Mouse (Mus musculus): Measurements from ENCODE around the gene Atp6v1g3. TPM values are rescaled to one million over a fixed set of nuclear protein-coding genes. Genes with fewer than 3 reads are reported as not detected.

Atp6v1g3 gene
- polyA plus RNA-seq, 1 experiment from 2014 or later = 3.6 TPM

DNA sequence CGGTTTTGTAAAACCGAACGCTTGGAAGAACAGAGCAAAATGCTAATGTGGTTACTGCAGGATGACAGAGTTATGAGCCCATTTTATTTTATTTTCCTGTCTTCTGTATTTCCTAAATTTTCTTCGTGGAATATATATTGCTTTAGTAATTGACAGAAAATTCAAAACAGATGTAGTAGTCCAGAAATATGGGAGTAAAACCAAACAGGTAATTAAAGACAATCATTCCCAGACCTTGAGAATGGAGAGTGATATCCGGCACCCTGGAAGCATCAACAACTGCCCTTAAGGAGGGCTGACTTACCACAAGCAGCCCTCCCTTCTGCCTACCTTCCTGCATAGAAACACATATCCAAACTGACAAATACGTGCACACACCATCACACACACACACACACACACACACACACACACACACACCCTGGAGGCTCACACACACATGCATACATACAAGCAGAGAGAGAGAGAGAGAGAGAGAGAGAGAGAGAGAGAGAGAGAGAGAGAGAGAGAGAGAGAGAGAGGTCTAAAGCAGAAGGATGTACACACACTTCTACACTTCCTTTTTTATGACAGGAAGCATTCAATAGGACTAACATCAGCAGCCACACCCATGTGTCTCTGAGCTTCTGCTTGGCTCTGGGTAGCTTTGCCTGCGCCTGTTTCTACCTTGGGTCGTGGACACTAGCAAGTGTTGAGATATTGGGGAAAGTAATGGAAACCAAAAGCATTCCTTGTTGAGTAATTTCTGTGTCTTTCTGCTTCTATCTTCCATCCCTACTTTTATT, 25.6 kb upstream of the Atp6v1g3 start:
- Histone ChIP-seq H3K9ac (ENCODE audit: low read length) (no peak overlapping the region), H3K4me2 (ENCODE audit: low read depth, severe bottlenecking) (no peak overlapping the region), H3K36me3 (ENCODE audit: control insufficient read depth, insufficient read depth, low read length) (no peaks in the 10 kb centered on the region), H3K27ac (replicated peaks; ENCODE audit: low read depth, low read length) (no peak overlapping the region), H3K9me3 (ENCODE audit: control insufficient read depth, low read length) (no peaks in the 10 kb centered on the region), H3K27me3 (ENCODE audit: control insufficient read depth, insufficient read depth, low read length) (no peaks in the 10 kb centered on the region), H3K4me1 (ENCODE audit: control insufficient read depth, insufficient read depth, low read length) (no peaks in the 10 kb centered on the region; the same call in 1 of the 2 replicates), H3K4me3 (ENCODE audit: low read depth, low read length) (no peak overlapping the region)
- ATAC-seq (ENCODE audit: insufficient number of reproducible peaks, low FRiP score, low TSS enrichment, low read depth) (peak; percentile 76), DNase-seq (ENCODE audit: low spot score) (peak; percentile 41)
- WGBS = 17% methylated on average over 8 of the region's 8 CpGs

DNA sequence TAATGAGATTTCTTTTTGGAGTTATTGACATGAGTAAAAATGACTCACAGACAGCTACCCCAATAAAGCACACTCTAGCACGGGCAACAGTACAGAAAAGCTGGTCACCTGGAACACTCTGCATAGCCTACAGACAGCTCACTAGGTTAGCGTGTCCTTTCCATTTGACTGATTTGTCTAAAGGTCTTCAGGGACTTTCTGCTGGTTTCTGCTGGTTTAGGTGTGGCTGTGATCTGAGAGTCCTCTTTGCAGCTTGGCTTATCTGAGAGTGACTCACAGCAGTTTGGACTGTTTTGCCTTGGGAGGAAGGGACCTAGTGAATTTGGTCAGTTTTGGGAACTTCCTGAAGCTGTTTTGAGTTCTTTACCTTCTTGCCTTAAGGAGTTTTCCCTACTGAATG, 24.8 kb upstream of the Atp6v1g3 start:
- no peak overlapping the region for H3K4me2 ChIP-seq (ENCODE audit: low read depth, severe bottlenecking)
- DNase-seq (ENCODE audit: low spot score) = no peak
- no peak for ATAC-seq (ENCODE audit: insufficient number of reproducible peaks, low FRiP score, low TSS enrichment, low read depth)
- no peak overlapping the region for H3K27ac ChIP-seq (replicated peaks; ENCODE audit: low read depth, low read length)
- no peaks in the 10 kb centered on the region for H3K27me3 ChIP-seq (ENCODE audit: control insufficient read depth, insufficient read depth, low read length)
- 73% methylated on average over 2 of the region's 2 CpGs for WGBS
- H3K4me1 ChIP-seq (ENCODE audit: control insufficient read depth, insufficient read depth, low read length) = no peaks in the 10 kb centered on the region; the same call in 1 of the 2 replicates
- no peaks in the 10 kb centered on the region for H3K9me3 ChIP-seq (ENCODE audit: control insufficient read depth, low read length)
- H3K4me3 ChIP-seq (ENCODE audit: low read depth, low read length) = no peak overlapping the region
- H3K36me3 ChIP-seq (ENCODE audit: control insufficient read depth, insufficient read depth, low read length) = no peaks in the 10 kb centered on the region
- no peak overlapping the region for H3K9ac ChIP-seq (ENCODE audit: low read length)

GRCm38 (mm10) chr1:138250951-138251350, 22.6 kb upstream of the Atp6v1g3 start:
- WGBS = 82% methylated on average over 2 of the region's 2 CpGs
- DNase-seq (ENCODE audit: low spot score) (no peak), ATAC-seq (ENCODE audit: insufficient number of reproducible peaks, low FRiP score, low TSS enrichment, low read depth) (no peak)
- Histone ChIP-seq H3K4me1 (ENCODE audit: control insufficient read depth, insufficient read depth, low read length) (no peaks in the 10 kb centered on the region), H3K4me2 (ENCODE audit: low read depth, severe bottlenecking) (no peak overlapping the region), H3K27ac (replicated peaks; ENCODE audit: low read depth, low read length) (no peak overlapping the region), H3K27me3 (ENCODE audit: control insufficient read depth, insufficient read depth, low read length) (no peaks in the 10 kb centered on the region), H3K9me3 (ENCODE audit: control insufficient read depth, low read length) (no peaks in the 10 kb centered on the region), H3K4me3 (ENCODE audit: low read depth, low read length) (no peak overlapping the region), H3K9ac (ENCODE audit: low read length) (no peak overlapping the region), H3K36me3 (ENCODE audit: control insufficient read depth, insufficient read depth, low read length) (no peaks in the 10 kb centered on the region)

DNA sequence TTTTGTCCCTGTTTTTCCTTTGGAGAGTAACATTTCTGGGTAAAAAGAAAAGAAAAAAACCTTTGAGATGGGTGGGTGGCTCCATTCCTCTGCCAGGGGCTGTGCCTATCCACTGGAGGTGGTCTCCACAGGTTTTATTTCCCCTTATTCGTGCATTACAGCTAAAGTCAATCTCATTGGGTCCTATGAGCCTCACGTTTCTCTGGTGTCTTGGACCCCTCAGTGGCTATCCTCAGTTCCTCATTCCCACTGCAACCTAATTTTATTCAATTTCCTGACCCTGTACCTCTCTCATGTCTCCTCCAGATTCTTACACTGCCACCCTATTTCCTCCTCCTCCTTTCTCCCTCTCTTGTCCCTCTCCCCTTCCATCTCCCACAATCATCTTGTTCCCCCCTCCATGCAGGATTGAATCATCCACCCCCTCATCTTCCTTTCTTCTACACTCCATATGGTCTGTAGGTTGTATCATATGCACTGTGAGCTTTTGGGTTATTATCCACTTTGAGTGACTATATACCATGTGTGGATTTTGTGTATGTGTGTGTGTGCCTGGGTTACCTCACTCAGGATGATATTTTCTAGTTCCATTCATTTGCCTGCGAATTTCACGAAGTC, 17.3 kb upstream of the Atp6v1g3 start:
- no peaks in the 10 kb centered on the region for H3K36me3 ChIP-seq (ENCODE audit: control insufficient read depth, insufficient read depth, low read length)
- H3K4me2 ChIP-seq (ENCODE audit: low read depth, severe bottlenecking) = no peak overlapping the region
- H3K4me1 ChIP-seq (ENCODE audit: control insufficient read depth, insufficient read depth, low read length) = no peaks in the 10 kb centered on the region
- no peaks in the 10 kb centered on the region for H3K9me3 ChIP-seq (ENCODE audit: control insufficient read depth, low read length)
- no peak overlapping the region for H3K9ac ChIP-seq (ENCODE audit: low read length)
- no peak for DNase-seq (ENCODE audit: low spot score)
- 84% methylated on average over 4 of the region's 4 CpGs for WGBS
- no peak overlapping the region for H3K4me3 ChIP-seq (ENCODE audit: low read depth, low read length)
- no peak for ATAC-seq (ENCODE audit: insufficient number of reproducible peaks, low FRiP score, low TSS enrichment, low read depth)
- H3K27ac ChIP-seq (replicated peaks; ENCODE audit: low read depth, low read length) = no peak overlapping the region
- no peaks in the 10 kb centered on the region for H3K27me3 ChIP-seq (ENCODE audit: control insufficient read depth, insufficient read depth, low read length)

DNA sequence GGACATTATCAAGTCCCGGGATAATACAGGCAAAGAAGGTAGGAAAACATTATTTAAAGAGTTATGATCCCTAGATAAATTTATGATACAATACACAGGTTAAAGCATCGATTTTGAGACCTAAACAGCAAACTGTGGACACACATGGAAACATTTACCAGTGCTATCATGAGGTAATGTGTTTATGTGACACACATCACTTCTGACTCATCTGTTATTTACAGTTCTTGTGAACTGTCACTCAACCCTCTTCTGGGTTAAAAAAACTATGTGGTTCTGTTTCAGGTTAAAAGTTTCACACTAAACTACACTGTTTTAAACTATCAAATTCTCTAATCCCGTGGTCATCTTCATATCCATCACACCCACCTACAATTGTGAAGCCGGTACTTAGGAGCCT, 14.8 kb upstream of the Atp6v1g3 start:
- no peak for DNase-seq (ENCODE audit: low spot score)
- Histone ChIP-seq H3K4me3 (ENCODE audit: low read depth, low read length) (no peak overlapping the region), H3K27me3 (ENCODE audit: control insufficient read depth, insufficient read depth, low read length) (no peaks in the 10 kb centered on the region), H3K27ac (replicated peaks; ENCODE audit: low read depth, low read length) (no peak overlapping the region), H3K36me3 (ENCODE audit: control insufficient read depth, insufficient read depth, low read length) (no peaks in the 10 kb centered on the region), H3K9me3 (ENCODE audit: control insufficient read depth, low read length) (no peaks in the 10 kb centered on the region), H3K9ac (ENCODE audit: low read length) (no peak overlapping the region), H3K4me1 (ENCODE audit: control insufficient read depth, insufficient read depth, low read length) (no peaks in the 10 kb centered on the region), H3K4me2 (ENCODE audit: low read depth, severe bottlenecking) (no peak overlapping the region)
- no peak for ATAC-seq (ENCODE audit: insufficient number of reproducible peaks, low FRiP score, low TSS enrichment, low read depth)
- WGBS = 79% methylated on average over 4 of the region's 4 CpGs

DNA sequence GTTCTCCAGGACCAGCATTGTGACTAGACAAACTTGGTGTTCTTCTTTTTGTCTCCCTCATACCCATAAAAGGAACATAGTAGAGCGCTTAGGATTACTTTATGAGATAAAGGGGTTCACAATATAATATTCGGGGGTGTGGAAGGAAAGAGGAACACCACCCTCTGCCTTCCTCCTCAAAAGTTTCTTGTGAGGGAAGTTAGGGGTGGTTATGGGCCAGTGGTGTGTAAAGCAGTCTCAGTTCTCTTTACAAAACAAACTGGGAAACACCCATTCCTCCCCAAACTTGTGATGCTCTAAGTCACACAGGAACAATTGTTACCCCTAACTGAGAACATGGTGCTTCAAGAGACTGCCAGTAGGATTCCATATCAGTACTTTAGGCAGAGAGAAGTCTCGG, 12.0 kb upstream of the Atp6v1g3 start:
- DNase-seq (ENCODE audit: low spot score) = no peak
- Histone ChIP-seq H3K9me3 (ENCODE audit: control insufficient read depth, low read length) (no peaks in the 10 kb centered on the region), H3K27ac (replicated peaks; ENCODE audit: low read depth, low read length) (no peak overlapping the region), H3K4me2 (ENCODE audit: low read depth, severe bottlenecking) (no peak overlapping the region), H3K4me1 (ENCODE audit: control insufficient read depth, insufficient read depth, low read length) (no peaks in the 10 kb centered on the region), H3K4me3 (ENCODE audit: low read depth, low read length) (no peak overlapping the region), H3K9ac (ENCODE audit: low read length) (no peak overlapping the region), H3K27me3 (ENCODE audit: control insufficient read depth, insufficient read depth, low read length) (no peaks in the 10 kb centered on the region), H3K36me3 (ENCODE audit: control insufficient read depth, insufficient read depth, low read length) (no peaks in the 10 kb centered on the region)
- ATAC-seq (ENCODE audit: insufficient number of reproducible peaks, low FRiP score, low TSS enrichment, low read depth) = no peak
- WGBS = 87% methylated on average over 3 of the region's 3 CpGs

- Histone ChIP-seq H3K4me2 (ENCODE audit: low read depth, severe bottlenecking) (no peak overlapping the region), H3K36me3 (ENCODE audit: control insufficient read depth, insufficient read depth, low read length) (no peaks in the 10 kb centered on the region), H3K4me3 (ENCODE audit: low read depth, low read length) (no peak overlapping the region), H3K9me3 (ENCODE audit: control insufficient read depth, low read length) (no peaks in the 10 kb centered on the region), H3K4me1 (ENCODE audit: control insufficient read depth, insufficient read depth, low read length) (no peaks in the 10 kb centered on the region), H3K9ac (ENCODE audit: low read length) (no peak overlapping the region), H3K27ac (replicated peaks; ENCODE audit: low read depth, low read length) (no peak overlapping the region), H3K27me3 (ENCODE audit: control insufficient read depth, insufficient read depth, low read length) (no peaks in the 10 kb centered on the region)
- ATAC-seq (ENCODE audit: insufficient number of reproducible peaks, low FRiP score, low TSS enrichment, low read depth) = no peak
- no peak for DNase-seq (ENCODE audit: low spot score)
Measured at GRCm38 (mm10) chr1:138262408-138262807, 11.1 kb upstream of the Atp6v1g3 start.

DNA sequence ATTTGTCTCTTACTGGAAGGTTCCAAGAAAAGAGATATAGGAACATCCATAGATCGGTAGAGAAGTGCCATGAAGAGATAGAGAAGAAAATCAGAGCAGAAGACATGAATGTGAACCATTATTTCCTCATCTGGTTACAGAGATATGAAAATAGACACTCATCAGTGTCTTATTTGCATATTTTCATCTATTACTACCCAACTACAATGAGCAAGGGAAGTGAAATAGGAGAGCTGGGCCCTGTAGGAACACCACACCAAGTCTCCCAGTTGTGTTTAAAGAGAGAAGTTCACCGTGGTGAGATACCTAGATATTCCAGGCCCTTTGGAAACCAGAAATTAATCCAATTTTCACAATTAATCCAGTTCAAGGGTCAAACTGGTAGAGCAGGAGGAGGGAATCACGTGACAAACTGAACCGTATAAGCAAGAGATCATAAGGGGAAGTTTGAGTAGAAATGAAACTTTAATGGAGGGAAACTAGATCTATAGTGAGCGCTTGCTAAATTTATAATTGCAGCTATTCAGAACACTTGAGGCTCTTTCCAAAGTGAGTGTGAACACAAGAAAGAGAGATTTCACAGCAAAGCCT, 6.0 kb upstream of the Atp6v1g3 start:
- no peak overlapping the region for H3K4me3 ChIP-seq (ENCODE audit: low read depth, low read length)
- no peaks in the 10 kb centered on the region for H3K36me3 ChIP-seq (ENCODE audit: control insufficient read depth, insufficient read depth, low read length)
- no peaks in the 10 kb centered on the region for H3K27me3 ChIP-seq (ENCODE audit: control insufficient read depth, insufficient read depth, low read length)
- no peaks in the 10 kb centered on the region for H3K9me3 ChIP-seq (ENCODE audit: control insufficient read depth, low read length)
- ATAC-seq (ENCODE audit: insufficient number of reproducible peaks, low FRiP score, low TSS enrichment, low read depth) (no peak), DNase-seq (ENCODE audit: low spot score) (no peak)
- H3K27ac ChIP-seq (replicated peaks; ENCODE audit: low read depth, low read length) = no peak overlapping the region
- no peaks in the 10 kb centered on the region for H3K4me1 ChIP-seq (ENCODE audit: control insufficient read depth, insufficient read depth, low read length)
- 88% methylated on average over 5 of the region's 5 CpGs for WGBS
- H3K9ac ChIP-seq (ENCODE audit: low read length) = no peak overlapping the region
- no peak overlapping the region for H3K4me2 ChIP-seq (ENCODE audit: low read depth, severe bottlenecking)
